Mouse (Mus musculus) kidney, adult 2 months (tissue): ENCODE results near the gene Fam222a. TPM values are rescaled to one million over a fixed set of nuclear protein-coding genes. Genes with fewer than 3 reads are reported as not detected.

Source experiments
- DNase-seq: peaks from one replicate; pipeline ENCODE4 v3.0.0; 2021
- H3K27ac ChIP-seq: fragments of 200-500 bp; 2 replicates; pipeline ENCODE4 v1.5.1; 2012; ENCODE audit warnings: low read depth, low read length, control low read depth, inconsistent platforms; ENCODE audit not compliant: insufficient read depth
- H3K27me3 ChIP-seq: fragments of 200-500 bp; replicated peaks from 2 replicates; pipeline ENCODE4 v1.6.1; 2012; ENCODE audit warnings: mild to moderate bottlenecking, moderate library complexity, low read length, inconsistent platforms; ENCODE audit not compliant: control insufficient read depth, insufficient read depth
- H3K36me3 ChIP-seq: fragments of 200-500 bp; 2 replicates; pipeline ENCODE4 v1.6.1; 2012; ENCODE audit warnings: mild to moderate bottlenecking, moderate library complexity, low read length, inconsistent platforms; ENCODE audit not compliant: control insufficient read depth, insufficient read depth
- H3K4me1 ChIP-seq: fragments of 200-500 bp; 2 replicates; pipeline ENCODE4 v1.6.1; 2011; ENCODE audit warnings: low read length; ENCODE audit not compliant: control insufficient read depth, insufficient read depth
- H3K4me3 ChIP-seq: fragments of 200-500 bp; 2 replicates; pipeline ENCODE4 v1.5.1; 2011; ENCODE audit warnings: mild to moderate bottlenecking, low read depth, low read length, control low read depth; ENCODE audit not compliant: insufficient read depth
- CTCF ChIP-seq: fragments of 200-500 bp; conservative IDR thresholded peaks from 2 replicates; pipeline ENCODE4 v1.5.1; 2011; ENCODE audit warnings: low read depth, mild to moderate bottlenecking, control low read depth, low read length, moderate library complexity, mixed read lengths; ENCODE audit not compliant: insufficient read depth, insufficient read length
- POLR2A ChIP-seq: fragments of 200-500 bp; IDR thresholded peaks from one replicate; pipeline ENCODE4 v1.6.1; 2011; ENCODE audit warnings: low read depth, low read length, control low read depth
- WGBS: fragments of 180-500 bp; shearing (Covaris S2); methylation state at CpG from one replicate; pipeline ENCODE4 v1.1.7; 2018; 5-methylcytosine and 5-hydroxymethylcytosine counted together
- polyA plus RNA-seq: library from polyadenylated mRNA; depleted of rRNA; stranded (reverse); fragments of >200 nt; gene quantifications from 2 replicates; pipeline ENCODE4 v1.2.3, GENCODE M21; 2012; rRNA removed

Fam222a gene
- polyA plus RNA-seq = 4.9 and 5.5 TPM in 2 replicates

DNA sequence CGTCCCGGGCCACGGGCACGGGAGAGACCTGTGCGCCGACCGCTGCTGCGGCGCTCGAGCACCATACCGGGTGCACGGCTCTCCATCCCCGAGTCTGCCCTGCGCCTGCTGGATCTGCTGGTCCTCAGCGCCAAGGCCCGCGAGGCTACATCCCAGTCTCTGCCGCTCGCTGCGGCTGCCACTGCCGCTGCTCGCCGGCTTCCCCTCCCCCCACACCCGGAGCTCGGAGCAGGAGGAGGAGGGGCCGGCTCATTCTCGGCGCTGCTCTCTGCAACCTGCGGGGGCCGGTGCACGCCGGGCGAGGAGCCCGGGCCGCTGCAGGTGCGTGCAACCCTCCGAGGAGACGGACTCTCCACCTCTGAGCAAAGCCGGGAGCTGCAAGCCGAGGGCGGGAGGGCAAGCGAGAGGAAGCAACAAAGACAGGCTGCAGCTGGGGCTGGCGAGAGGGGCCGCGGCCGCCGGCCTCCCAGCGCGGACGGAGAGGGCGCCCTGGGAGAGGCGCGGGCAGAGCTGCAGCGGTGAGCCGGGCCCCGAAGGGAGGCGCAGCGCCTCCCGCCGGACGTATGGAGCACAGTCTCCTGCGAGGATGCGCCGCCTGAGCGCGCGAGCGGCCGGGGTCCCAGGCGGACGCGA, at the start of gene Fam222a:
Gene Fam222a (plus strand): TSS at position 452 of the 633 bp plus-strand sequence.
- H3K36me3 ChIP-seq = no peaks in the 10 kb centered on the region
- H3K4me1 ChIP-seq = peaks cover 6% of the 10 kb centered on the region; the same call in 1 of the 2 replicates
- WGBS = under 1% methylated on average over 71 of the region's 72 CpGs
- no peak for TF ChIP-seq POLR2A
- peak; percentile 51 for TF ChIP-seq CTCF
- DNase-seq = peak; percentile 77
- H3K27ac ChIP-seq = peak within 1 kb of the TSS; percentile 25
- H3K4me3 ChIP-seq = peak within 1 kb of the TSS; percentile 79
- H3K27me3 ChIP-seq = no peaks in the 10 kb centered on the region

DNA sequence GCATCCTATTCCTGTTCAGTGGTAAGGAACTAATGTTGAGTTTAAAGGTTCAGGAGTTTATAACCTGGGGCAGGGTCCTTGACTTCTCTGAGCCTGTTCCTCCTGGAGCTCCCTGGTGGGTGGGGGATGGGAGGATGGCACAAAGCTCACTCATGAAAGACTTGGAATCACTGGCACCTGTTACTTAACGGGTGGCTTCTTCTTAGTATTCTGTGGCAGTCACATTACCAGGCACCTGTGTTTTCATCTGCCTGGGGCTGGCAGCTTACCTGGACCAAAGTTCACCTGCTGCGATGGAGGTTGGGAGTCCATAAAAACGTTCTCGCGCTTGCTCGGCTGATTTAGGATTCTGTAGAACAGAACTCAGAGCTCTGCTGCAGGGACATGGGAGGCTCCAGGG, 39.5 kb upstream of the Fam222a start:
- Histone ChIP-seq H3K27me3 (no peaks in the 10 kb centered on the region), H3K27ac (no peak overlapping the region), H3K4me1 (no peaks in the 10 kb centered on the region), H3K36me3 (no peaks in the 10 kb centered on the region), H3K4me3 (no peak overlapping the region)
- WGBS = 35% methylated on average over 6 of the region's 6 CpGs
- DNase-seq = peak; percentile 55
- TF ChIP-seq POLR2A = no peak
- TF ChIP-seq CTCF = no peak

DNA sequence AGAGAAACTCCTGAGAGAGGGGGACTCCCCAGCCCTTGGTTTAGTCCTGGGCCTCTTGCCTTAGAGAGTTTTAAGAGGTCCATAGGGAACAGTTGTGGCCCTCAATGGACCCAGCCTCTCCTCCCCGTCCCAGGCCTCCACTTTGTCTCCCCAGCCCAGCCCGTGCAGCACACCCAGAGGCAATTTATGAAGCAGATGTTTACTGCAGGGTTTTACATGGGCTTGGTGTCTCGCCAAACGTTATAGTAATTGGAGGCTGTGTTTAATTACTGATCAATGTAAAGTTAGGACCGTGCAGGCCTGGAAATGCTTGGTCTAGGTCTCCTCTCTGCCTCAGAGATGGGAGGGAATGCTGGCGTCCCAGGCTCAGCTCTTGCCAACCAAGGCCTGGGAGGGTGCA, 37.5 kb upstream of the Fam222a start:
- no peaks in the 10 kb centered on the region for H3K36me3 ChIP-seq
- DNase-seq = no peak
- H3K27me3 ChIP-seq = no peaks in the 10 kb centered on the region
- H3K4me3 ChIP-seq = no peak overlapping the region
- H3K4me1 ChIP-seq = no peaks in the 10 kb centered on the region
- WGBS = 66% methylated on average over 6 of the region's 6 CpGs
- no peak overlapping the region for H3K27ac ChIP-seq
- TF ChIP-seq POLR2A (no peak), CTCF (no peak)

DNA sequence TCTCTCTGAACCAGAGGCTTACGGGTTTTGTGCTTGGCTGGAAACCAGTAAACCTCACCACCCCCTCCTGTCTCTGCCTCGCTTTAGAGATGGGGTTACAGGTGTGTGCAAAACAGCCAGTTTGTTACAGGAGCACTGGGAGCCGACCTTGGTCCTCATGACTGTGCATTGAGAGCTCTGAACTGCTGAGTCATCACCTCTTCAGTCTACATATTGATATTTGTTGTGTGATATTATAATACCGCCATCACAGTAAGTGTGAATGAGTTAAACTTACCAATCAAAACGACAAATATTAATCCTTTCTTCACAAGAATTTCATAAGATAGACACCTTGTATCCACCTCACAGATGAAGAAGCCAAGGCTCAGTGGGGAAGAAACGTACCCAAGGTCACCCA, 35.8 kb upstream of the Fam222a start:
- no peak for TF ChIP-seq CTCF
- no peak for TF ChIP-seq POLR2A
- no peak overlapping the region for H3K4me3 ChIP-seq
- H3K27me3 ChIP-seq = no peaks in the 10 kb centered on the region
- WGBS = 73% methylated on average over 6 of the region's 6 CpGs
- H3K36me3 ChIP-seq = no peaks in the 10 kb centered on the region
- no peak for DNase-seq
- H3K27ac ChIP-seq = no peak overlapping the region
- H3K4me1 ChIP-seq = no peaks in the 10 kb centered on the region

DNA sequence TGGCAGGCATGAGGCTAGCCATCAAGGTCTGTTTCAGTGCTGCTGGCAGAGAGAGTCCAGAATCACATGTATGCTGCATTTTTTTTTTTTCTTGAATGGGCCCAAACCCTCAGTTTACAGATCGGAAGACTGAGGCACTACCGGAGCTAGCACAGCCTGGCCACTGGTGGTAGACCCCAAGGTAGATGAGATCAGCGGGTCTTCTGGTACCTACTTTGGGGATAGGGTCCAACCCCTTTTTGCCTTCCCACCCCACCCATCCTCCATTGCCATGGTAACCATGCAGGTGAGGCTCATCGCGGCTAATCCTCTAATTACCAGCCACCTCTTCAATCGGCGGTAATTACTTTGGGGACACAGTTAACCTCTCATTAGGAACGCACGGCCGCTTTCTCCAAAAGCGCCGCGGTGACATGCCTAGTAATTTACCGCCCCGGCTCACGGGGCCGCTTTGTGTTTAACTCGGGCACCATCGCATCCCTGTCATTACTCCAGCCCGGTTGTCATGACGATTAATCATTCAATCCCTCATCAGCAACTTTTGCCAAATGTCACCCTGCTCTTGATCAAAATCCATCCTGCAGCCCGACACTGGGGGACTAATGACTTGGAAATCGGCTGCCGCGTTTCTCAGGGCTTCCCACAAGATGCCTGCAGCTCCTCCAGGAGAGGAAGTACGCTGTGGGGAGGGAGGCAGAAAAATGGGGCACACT, 30.4 kb upstream of the Fam222a start:
- Histone ChIP-seq H3K27ac (no peak overlapping the region), H3K36me3 (no peaks in the 10 kb centered on the region), H3K4me1 (no peaks in the 10 kb centered on the region), H3K27me3 (no peaks in the 10 kb centered on the region), H3K4me3 (no peak overlapping the region)
- no peak for TF ChIP-seq POLR2A
- TF ChIP-seq CTCF = no peak
- WGBS = 12% methylated on average over 26 of the region's 26 CpGs
- DNase-seq = peak; percentile 5

DNA sequence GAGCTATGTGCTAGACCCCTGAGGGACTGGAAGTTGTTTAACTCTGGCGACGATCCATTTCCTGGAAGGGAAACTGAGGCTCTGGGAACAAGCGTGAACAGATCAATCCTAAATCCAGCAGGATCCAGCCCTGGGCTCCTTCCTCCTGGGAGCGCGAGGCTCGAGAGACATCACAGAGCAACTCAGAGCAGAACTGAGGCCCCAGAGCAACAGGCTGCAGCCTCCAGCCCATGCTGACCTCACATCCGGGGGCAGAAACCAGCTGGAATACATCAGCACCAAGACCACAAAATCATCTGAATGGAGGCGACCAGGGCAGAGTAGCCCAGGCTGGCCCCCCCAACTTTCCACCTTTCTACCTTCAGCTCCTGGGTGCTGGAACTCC, 29.8 kb upstream of the Fam222a start:
- Histone ChIP-seq H3K4me1 (no peaks in the 10 kb centered on the region), H3K27ac (no peak overlapping the region), H3K36me3 (no peaks in the 10 kb centered on the region), H3K27me3 (no peaks in the 10 kb centered on the region), H3K4me3 (no peak overlapping the region)
- WGBS = 31% methylated on average over 8 of the region's 8 CpGs
- peak; percentile 33 for DNase-seq
- no peak for TF ChIP-seq CTCF
- TF ChIP-seq POLR2A = no peak

DNA sequence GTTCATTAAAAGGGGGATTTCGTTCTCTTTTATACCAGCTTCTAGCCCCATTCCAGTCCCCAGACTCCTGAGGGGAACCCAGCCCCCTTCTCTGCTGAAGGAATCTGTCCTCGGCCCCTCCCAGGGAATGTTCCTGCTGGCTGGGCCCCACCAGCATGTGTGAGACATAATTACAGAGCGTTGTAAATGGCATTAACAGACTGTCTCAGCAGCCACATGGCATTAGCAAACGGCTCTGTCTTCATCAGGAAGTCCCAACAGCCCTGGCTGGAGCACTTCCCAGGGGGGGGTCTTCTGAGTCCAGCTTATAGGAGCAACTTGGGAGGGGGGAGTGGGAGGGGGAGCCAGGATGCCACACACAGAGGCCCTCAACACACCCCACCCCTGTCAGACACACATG, 29.1 kb upstream of the Fam222a start:
- WGBS = 52% methylated on average over 4 of the region's 4 CpGs
- Histone ChIP-seq H3K4me1 (no peaks in the 10 kb centered on the region), H3K4me3 (no peak overlapping the region), H3K27ac (no peak overlapping the region), H3K36me3 (no peaks in the 10 kb centered on the region), H3K27me3 (no peaks in the 10 kb centered on the region)
- TF ChIP-seq POLR2A (no peak), CTCF (no peak)
- no peak for DNase-seq
